Mouse (Mus musculus) G1E (cell line): ENCODE measurements around the gene Aoc1. TPM values are rescaled to one million over a fixed set of nuclear protein-coding genes. Genes with fewer than 3 reads are reported as not detected.
"Not testable (repeated sequence)": the region's sequence is repeated elsewhere in the genome, so short reads cannot be mapped to it uniquely, and the experiment has no call there.

Experiments used
- ATAC-seq: 2 replicates; pipeline ENCODE4 v1.8.0; 2016; ENCODE audit warnings: mild to moderate bottlenecking; ENCODE audit not compliant: insufficient number of reproducible peaks, poor library complexity, low FRiP score, severe bottlenecking; ENCODE audit errors: extremely low read depth
- DNase-seq: peaks from one replicate; pipeline ENCODE4 v3.0.0; 2012; ENCODE audit warnings: low spot score
- H3K27me3 ChIP-seq: 2 replicates; pipeline ENCODE4 v1.6.1; 2012; ENCODE audit warnings: mild to moderate bottlenecking, low read length, inconsistent platforms; ENCODE audit not compliant: insufficient read depth
- H3K36me3 ChIP-seq: replicated peaks from 2 replicates; pipeline ENCODE3; 2012; ENCODE audit warnings: mild to moderate bottlenecking, inconsistent platforms
- H3K4me1 ChIP-seq: 2 replicates; pipeline ENCODE4 v1.6.1; 2012; ENCODE audit warnings: low read depth, low read length, inconsistent platforms, mixed read lengths; ENCODE audit not compliant: insufficient read depth
- H3K4me3 ChIP-seq: 2 replicates; pipeline ENCODE4 v1.5.1; 2012; ENCODE audit warnings: low read depth, mild to moderate bottlenecking, inconsistent platforms, low read length, moderate library complexity, mixed read lengths
- H3K9me3 ChIP-seq: replicated peaks from 2 replicates; pipeline ENCODE4 v1.6.1; 2012; ENCODE audit warnings: inconsistent platforms
- CTCF ChIP-seq: IDR thresholded peaks from 2 replicates; pipeline ENCODE4 v1.5.1; 2012; ENCODE audit warnings: low read depth, low read length, inconsistent platforms, mixed read lengths
- GATA1 ChIP-seq: IDR thresholded peaks from 2 replicates; pipeline ENCODE4 v1.6.1; 2012; ENCODE audit warnings: borderline replicate concordance, low read length, inconsistent platforms, mixed read lengths
- GATA2 ChIP-seq: IDR thresholded peaks from 2 replicates; pipeline ENCODE4 v1.6.1; 2012; ENCODE audit warnings: low read depth, low read length, inconsistent platforms, borderline replicate concordance
- POLR2AphosphoS5 ChIP-seq: IDR thresholded peaks from 2 replicates; pipeline ENCODE4 v1.6.1; 2012; ENCODE audit warnings: low read depth, low read length, inconsistent platforms; ENCODE audit not compliant: insufficient replicate concordance
- TAL1 ChIP-seq: conservative IDR thresholded peaks from 2 replicates; pipeline ENCODE4 v1.6.1; 2012; ENCODE audit warnings: low read depth, low read length, inconsistent platforms, mixed read lengths
- polyA plus RNA-seq: library from polyadenylated mRNA; stranded (reverse); fragments of >175 nt; gene quantifications from 2 replicates; pipeline ENCODE4 v1.2.3, GENCODE M21; 2012
- total RNA-seq, 2 experiments: library from RNA; stranded (forward) in 1 of 2; stranded (reverse) in 1 of 2; fragments of 200-1000 nt in 1 of 2; fragments of >200 nt in 1 of 2; fragmentation: Nextera tagmentation in 1 of 2; gene quantifications; 2 replicates each; pipeline ENCODE4 v1.2.3; 2014 to 2017

The Aoc1 gene
- total and polyA plus RNA-seq, 3 experiments, result 0.11 TPM; not detected in 2

DNA sequence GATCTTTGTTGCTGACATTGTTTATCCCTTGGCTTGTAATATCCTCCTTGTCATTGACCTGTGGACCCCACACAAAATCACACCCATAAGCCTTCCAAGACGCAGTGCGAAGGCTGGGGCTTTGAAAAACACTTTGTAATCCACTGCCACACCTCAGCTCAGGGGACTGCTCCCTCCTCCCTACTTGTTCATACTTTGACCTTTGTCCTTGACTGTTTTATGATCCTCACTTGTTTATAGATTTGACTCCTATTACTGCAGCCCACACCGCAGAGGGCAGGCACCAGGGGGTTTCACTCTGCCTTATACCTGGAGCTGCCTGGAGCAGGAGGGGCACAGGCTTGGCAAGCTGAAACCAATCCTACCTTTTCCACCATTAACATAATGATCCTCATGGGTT is 8.0 kb upstream of the Aoc1 start:
- no peak for DNase-seq
- Histone ChIP-seq H3K27me3 (peaks cover 3% of the 10 kb centered on the region; the same call in 1 of the 2 replicates), H3K4me3 (no peak overlapping the region), H3K36me3 (no peaks in the 10 kb centered on the region), H3K9me3 (no peaks in the 10 kb centered on the region), H3K4me1 (no peaks in the 10 kb centered on the region)
- ATAC-seq, result no peak
- TF ChIP-seq POLR2AphosphoS5 (no peak), CTCF (no peak), GATA1 (no peak)

DNA sequence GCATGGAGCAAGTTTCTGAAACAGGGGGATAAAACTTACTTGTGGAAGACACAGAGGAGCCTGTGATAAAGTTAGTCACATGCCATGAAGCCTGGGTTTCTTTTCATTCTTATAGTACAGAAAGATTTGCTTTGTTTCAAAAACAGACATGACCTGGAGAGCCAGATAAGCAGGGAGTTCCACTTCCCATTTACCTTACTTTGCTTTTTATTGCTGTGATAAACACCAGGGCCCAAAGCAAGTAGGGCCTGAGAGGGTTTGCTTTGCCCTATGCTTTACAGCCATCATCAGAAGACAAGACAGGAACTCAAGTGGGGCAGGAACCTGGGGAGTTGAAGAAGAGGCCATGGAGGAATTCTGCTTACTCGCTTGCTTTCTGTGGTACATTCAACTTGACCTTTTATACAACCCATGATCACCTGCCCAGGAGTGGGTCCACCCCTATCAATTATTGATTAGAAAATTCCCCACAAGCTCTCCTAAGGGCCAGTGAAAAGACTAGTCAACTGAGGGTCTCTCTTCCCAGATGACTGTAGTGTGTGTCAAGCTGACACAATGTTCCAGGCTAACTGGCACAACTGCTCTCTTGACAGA is 7.4 kb upstream of the Aoc1 start:
- Histone ChIP-seq H3K9me3 (no peaks in the 10 kb centered on the region), H3K36me3 (no peaks in the 10 kb centered on the region), H3K4me3 (no peak overlapping the region), H3K27me3 (peaks cover 3% of the 10 kb centered on the region; the same call in 1 of the 2 replicates), H3K4me1 (no peaks in the 10 kb centered on the region)
- TF ChIP-seq GATA2 (no peak), GATA1 (no peak), POLR2AphosphoS5 (no peak), CTCF (no peak), TAL1 (no peak)
- DNase-seq, result no peak
- no peak for ATAC-seq

DNA sequence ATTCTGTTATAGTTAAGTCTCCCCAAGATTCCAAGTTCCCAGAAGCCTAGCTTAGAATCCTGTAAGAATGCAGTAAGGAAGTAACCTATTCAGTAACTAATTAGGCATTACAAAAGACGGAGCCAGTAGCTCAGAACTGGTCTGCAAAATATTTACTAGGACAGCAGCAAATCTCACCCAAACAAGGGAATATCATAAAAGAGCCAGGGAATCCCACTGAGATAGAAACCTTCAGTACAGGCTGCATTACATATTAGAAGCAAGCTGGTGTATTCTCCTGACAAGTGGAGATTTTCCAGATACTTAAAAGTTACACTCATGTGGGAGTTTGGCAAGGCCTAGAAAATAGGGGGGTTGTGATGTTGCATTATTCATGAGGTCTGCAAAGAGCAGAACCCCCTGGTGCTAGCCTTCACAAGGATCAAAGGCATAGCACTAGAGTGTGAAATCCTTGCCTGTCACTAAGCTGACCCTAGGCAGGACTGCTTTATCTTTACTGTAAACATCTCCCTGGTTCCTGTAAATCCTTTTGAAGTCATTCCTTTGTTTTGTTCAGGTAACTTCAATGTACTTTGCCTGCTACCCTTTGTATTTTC is 6.2 kb upstream of the Aoc1 start:
- not testable (repeated sequence) for H3K36me3 ChIP-seq, H3K27me3 ChIP-seq, H3K4me3 ChIP-seq, H3K4me1 ChIP-seq, ATAC-seq, H3K9me3 ChIP-seq, DNase-seq

DNA sequence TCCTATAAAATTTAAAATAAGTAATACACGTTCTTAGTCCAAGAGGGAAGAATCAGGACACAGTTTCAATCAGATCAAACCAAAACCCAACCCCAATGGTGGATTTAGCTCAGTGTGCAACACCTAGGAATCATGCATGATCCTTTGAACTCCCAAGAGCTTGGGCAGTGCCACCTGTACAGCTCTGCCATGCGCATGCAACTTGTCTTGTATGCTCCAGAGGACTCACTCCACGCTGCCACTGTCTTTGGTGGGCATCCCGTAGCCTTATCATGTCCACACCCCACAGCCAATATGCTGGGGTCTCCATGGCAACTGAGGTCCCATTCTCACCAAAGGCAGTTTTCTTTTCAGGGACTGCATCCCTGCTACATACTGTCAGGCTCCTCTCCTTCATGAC is 5.5 kb upstream of the Aoc1 start:
- no peak for ATAC-seq
- Histone ChIP-seq H3K36me3 (no peaks in the 10 kb centered on the region), H3K4me1 (no peaks in the 10 kb centered on the region), H3K27me3 (peaks cover 3% of the 10 kb centered on the region; the same call in 1 of the 2 replicates), H3K9me3 (no peaks in the 10 kb centered on the region), H3K4me3 (no peak overlapping the region)
- TF ChIP-seq CTCF (no peak), GATA2 (no peak), TAL1 (no peak), POLR2AphosphoS5 (no peak), GATA1 (no peak)
- no peak for DNase-seq

DNA sequence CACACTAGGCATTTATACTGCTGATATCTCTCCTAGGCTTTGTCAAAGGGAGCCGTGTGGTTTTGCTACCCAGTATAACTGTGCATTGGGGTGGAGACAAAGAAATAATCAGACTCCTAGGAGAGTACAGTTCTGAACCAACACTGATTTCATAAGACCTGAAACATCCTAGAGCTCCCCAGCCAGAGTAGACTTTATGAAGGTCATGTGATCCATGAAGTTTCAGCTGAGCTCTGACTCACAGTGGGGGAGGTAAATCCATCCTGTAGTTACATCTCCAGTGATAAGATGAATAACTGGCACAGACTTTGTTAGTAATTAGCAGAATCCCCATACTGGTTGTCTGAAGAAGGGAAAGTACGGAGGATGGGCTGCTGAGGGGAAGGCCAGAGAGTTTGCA is 2.9 kb upstream of the Aoc1 start:
- DNase-seq (no peak), ATAC-seq (no peak)
- no peak for TF ChIP-seq TAL1
- TF ChIP-seq GATA1, result no peak
- H3K27me3 ChIP-seq, result peaks cover 6% of the 10 kb centered on the region; the same call in 1 of the 2 replicates
- no peaks in the 10 kb centered on the region for H3K9me3 ChIP-seq
- no peak overlapping the region for H3K4me3 ChIP-seq
- H3K4me1 ChIP-seq, result no peaks in the 10 kb centered on the region
- no peaks in the 10 kb centered on the region for H3K36me3 ChIP-seq

DNA sequence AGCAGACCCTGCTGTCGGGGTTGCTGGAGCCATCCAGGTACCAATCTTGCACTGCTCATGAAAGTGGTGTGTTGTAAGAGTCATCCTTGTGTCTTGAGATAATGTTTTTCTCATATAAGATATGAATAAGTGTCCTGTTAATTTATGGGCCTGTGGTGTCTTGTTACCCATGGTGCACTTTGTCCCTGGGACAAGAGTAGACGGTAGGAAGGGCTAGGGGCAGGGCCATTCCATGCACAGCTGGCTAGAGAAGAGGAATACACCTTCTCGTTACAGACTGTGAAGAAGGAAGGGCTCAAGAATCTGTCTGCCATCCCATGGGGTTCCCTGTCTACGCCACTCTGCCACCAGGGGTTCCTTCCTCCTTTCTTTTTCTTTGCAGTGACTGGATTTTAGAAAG is 1.9 kb downstream of the Aoc1 start:
- DNase-seq, result no peak
- Histone ChIP-seq H3K9me3 (no peaks in the 10 kb centered on the region), H3K27me3 (peaks cover 6% of the 10 kb centered on the region), H3K4me3 (no peak overlapping the region), H3K4me1 (no peaks in the 10 kb centered on the region), H3K36me3 (no peaks in the 10 kb centered on the region)
- TF ChIP-seq GATA1, result no peak
- no peak for ATAC-seq

DNA sequence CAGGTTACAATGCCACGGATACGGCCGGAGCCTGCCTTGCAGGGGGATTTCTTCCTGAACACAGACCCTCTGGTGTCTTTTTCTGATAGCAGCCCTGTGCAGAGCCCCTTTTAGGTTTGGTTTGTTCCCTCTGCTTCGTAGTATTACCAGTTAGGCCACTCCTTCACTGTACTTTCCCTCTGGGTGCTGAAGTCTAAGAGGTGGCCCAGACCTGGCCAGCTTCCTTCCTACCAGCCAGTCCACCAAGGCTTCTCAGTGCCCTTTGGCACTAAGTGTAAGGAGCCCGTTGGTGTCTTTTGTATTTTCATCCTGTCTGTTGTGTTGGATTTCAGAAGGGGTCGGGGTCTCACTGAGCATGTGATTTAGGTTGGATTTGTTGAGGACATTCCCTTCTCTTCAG is 2.8 kb downstream of the Aoc1 start:
- Histone ChIP-seq H3K27me3 (peaks cover 6% of the 10 kb centered on the region), H3K4me3 (no peak overlapping the region), H3K4me1 (no peaks in the 10 kb centered on the region), H3K9me3 (no peaks in the 10 kb centered on the region), H3K36me3 (no peaks in the 10 kb centered on the region)
- DNase-seq, result no peak
- no peak for ATAC-seq
- TF ChIP-seq TAL1 (no peak), CTCF (no peak), GATA2 (no peak), GATA1 (no peak), POLR2AphosphoS5 (no peak)
